Mouse (Mus musculus): ENCODE data around the gene Tma16. TPM values are rescaled to one million over a fixed set of nuclear protein-coding genes. Genes with fewer than 3 reads are reported as not detected.

Gene Tma16
- polyA plus RNA-seq (2015; fragmentation: Nextera tagmentation; extraction: Ambion mirVana), result 8.2 and 9.3 TPM in 2 replicates

DNA sequence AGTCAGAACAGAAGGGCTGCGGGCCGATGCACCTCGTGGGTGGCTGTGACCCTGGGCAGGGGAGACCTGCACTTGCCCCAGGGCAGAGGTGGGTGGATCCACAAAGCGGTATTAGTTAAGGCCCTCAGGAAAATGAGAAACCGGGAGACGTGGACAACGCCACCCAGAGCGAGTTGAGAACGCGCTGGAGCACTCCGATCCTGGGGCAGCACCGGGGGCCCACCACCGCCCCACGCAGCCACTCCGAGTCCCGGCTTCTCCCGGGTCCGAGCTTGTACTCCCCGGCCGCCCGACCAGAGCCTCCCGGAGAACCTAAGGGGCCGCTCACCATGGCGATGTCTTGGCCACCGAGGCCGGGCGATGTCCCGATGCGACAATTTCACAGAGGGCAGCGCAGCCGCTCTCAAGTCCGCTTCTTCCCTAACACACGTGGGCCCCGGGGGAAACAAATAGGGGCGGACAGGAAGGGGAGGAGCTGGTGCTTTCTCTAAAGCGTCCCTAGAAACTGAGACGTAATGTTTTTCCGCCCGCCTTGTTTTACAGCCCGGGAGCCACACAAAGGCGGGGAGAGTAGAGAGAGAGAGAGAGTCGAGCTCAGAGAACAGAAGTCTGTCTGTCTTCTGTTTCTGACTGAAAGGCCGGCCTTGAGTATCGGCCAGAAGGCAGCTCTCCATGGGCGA lies at the start of gene Tma16:
Tma16 (minus strand) TSS at position 447 of the 680 bp plus-strand sequence.
- under 1% methylated on average over 35 of the region's 45 CpGs for WGBS (ENCODE audit: insufficient replicate concordance)
- H3K27ac ChIP-seq, result peak within 1 kb of the TSS; percentile 43; the same call in 1 of the 2 replicates

DNA sequence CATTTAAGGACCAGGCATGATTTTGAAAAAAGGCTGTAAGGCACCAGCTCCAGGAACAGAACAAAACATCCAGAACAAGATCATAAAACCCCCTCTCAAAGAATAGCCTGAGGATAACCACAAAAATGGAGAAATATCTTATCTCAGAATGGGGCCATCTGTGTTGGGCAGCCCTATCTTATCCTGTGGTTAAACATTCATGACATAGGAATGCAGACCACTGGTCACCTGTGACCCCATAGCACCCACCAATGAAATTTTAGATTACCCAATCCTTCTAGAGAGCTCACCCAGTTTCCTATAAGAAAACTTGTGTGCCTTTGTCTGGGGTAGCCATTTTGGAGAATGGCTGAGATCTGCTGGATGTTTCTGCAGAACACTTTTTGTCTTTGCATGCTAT lies 34.2 kb upstream of the Tma16 start:
- Histone ChIP-seq H3K4me1 (replicated peaks) (no peaks in the 10 kb centered on the region), H3K4me3 (replicated peaks) (no peak overlapping the region), H3K9ac (no peak overlapping the region), H3K9me3 (replicated peaks) (no peaks in the 10 kb centered on the region), H3K4me2 (no peak overlapping the region), H3K27ac (no peak overlapping the region), H3K36me3 (no peaks in the 10 kb centered on the region), H3K27me3 (no peaks in the 10 kb centered on the region)
- ATAC-seq (ENCODE audit: low read depth) (no peak), DNase-seq (no peak)

More for the DNA sequence above, at the start of gene Tma16:
- peak within 1 kb of the TSS; percentile 84 for H3K9ac ChIP-seq
- DNase-seq (peak; percentile 67), ATAC-seq (ENCODE audit: low read depth) (peak; percentile 88)
- peak within 1 kb of the TSS; percentile 74 for H3K4me2 ChIP-seq
- H3K36me3 ChIP-seq, result peaks cover 26% of the 10 kb centered on the region
- H3K4me1 ChIP-seq (replicated peaks), result peaks cover 11% of the 10 kb centered on the region
- peak within 1 kb of the TSS; percentile 89 for H3K4me3 ChIP-seq (replicated peaks)
- no peaks in the 10 kb centered on the region for H3K27me3 ChIP-seq
- no peaks in the 10 kb centered on the region for H3K9me3 ChIP-seq (replicated peaks)

DNA sequence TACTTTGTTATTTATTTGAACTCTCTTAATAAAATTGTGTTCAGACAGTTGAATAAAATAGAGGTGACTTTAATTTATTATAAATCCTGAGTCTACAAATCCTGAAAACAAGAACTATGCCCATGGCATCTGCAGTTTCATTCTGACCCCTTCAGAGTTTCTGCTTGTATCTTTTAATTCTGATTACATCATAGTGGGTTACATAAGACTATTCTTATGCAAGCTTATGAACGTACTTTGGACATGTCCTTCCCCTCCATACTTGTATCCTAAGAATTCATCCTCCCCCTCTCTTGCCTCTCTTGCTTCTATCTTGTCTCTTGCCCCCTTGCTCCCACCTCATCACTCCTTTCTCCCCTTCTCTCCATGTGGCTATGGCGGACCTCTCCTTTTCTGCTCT lies 32.8 kb upstream of the Tma16 start:
- no peaks in the 10 kb centered on the region for H3K9me3 ChIP-seq (replicated peaks)
- H3K36me3 ChIP-seq, result no peaks in the 10 kb centered on the region
- H3K4me3 ChIP-seq (replicated peaks), result no peak overlapping the region
- DNase-seq, result no peak
- no peaks in the 10 kb centered on the region for H3K27me3 ChIP-seq
- no peak overlapping the region for H3K27ac ChIP-seq
- H3K9ac ChIP-seq, result no peak overlapping the region
- no peak overlapping the region for H3K4me2 ChIP-seq
- WGBS (ENCODE audit: insufficient replicate concordance), result 50% methylated on average over 2 of the region's 2 CpGs
- no peak for ATAC-seq (ENCODE audit: low read depth)
- H3K4me1 ChIP-seq (replicated peaks), result no peaks in the 10 kb centered on the region

DNA sequence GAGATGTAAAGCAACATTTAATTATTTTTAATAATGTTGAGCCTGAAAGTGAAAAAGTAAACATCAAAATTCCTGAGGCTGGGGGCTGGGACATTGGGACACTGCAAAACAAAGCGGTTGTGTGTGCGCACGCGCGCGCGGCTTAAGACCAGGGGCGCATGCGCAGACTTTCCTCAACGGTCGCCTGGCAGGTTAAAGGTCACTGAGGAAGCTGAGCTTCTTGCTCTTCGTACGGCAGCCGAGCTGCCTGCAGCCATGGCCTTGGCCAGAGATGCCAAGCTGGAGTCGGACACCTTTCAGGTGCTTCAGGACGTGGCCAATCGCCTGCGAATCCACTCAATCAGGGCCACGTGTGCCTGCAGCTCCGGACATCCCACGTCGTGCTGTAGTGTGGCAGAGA lies 25.2 kb upstream of the Tma16 start, which contains the start of gene Tktl2:
Tktl2 (plus strand) TSS at position 220 of the 400 bp plus-strand sequence.
- no peak within 1 kb of the TSS for H3K4me2 ChIP-seq
- no peaks in the 10 kb centered on the region for H3K36me3 ChIP-seq
- H3K27ac ChIP-seq, result no peak within 1 kb of the TSS
- no peak within 1 kb of the TSS for H3K4me3 ChIP-seq (replicated peaks)
- 84% methylated on average over 22 of the region's 22 CpGs for WGBS (ENCODE audit: insufficient replicate concordance)
- H3K9me3 ChIP-seq (replicated peaks), result no peaks in the 10 kb centered on the region
- H3K9ac ChIP-seq, result no peak within 1 kb of the TSS
- ATAC-seq (ENCODE audit: low read depth) (no peak), DNase-seq (no peak)
- no peaks in the 10 kb centered on the region for H3K4me1 ChIP-seq (replicated peaks)
- H3K27me3 ChIP-seq, result no peaks in the 10 kb centered on the region

DNA sequence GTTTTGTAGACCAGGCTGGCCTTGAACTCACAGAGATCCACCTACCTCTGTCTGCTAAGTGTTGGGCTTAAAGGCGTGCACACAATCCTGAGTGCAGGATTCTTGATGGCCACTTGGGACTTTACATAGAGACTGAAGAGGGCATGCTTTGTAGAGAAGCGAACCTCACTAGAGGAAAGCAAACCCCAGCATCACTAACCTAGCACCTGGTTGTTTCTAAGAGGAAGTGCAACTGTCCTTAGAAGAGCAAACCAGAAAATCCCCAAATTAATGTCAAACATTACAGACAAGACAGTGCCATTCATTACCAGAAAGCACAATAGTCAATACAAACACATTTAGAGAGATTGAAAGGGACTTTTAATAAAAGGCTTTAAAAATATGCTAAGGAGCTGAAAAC lies 17.1 kb upstream of the Tma16 start:
- Histone ChIP-seq H3K4me1 (replicated peaks) (no peaks in the 10 kb centered on the region), H3K36me3 (no peaks in the 10 kb centered on the region), H3K4me3 (replicated peaks) (no peak overlapping the region), H3K27ac (no peak overlapping the region), H3K4me2 (no peak overlapping the region), H3K27me3 (no peaks in the 10 kb centered on the region), H3K9ac (no peak overlapping the region), H3K9me3 (replicated peaks) (no peaks in the 10 kb centered on the region)
- DNase-seq (no peak), ATAC-seq (ENCODE audit: low read depth) (no peak)
- 59% methylated on average over 2 of the region's 2 CpGs for WGBS (ENCODE audit: insufficient replicate concordance)

DNA sequence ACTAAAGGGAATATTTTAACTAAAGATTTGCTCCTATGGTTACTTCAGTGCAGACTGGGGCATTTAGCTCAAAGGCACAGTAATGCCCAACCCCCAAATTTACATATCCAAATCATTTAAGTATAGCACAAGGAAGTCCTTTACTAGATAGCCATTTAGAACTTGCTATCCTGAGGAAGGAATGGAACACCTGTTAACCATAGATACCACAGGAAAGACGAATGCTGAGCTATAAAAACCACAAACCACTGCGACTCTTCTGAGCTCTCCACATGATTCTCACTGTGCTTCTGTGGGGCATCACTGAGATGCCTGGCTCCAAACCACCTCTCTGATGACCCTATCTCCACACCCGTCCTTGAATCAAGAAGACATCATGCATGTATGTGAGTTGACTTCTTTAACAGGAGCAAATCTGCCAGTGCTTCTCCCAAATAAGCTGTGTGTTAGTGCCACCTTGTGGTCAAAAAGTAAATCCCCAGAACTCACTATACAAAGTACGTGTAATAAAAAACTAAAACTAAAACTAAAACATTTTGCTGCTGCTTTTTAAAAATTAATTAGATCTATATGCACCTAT lies 10.8 kb upstream of the Tma16 start:
- WGBS (ENCODE audit: insufficient replicate concordance), result 10% methylated on average over 4 of the region's 4 CpGs
- Histone ChIP-seq H3K4me2 (no peak overlapping the region), H3K27ac (no peak overlapping the region), H3K9me3 (replicated peaks) (no peaks in the 10 kb centered on the region), H3K4me1 (replicated peaks) (no peaks in the 10 kb centered on the region), H3K36me3 (no peaks in the 10 kb centered on the region), H3K4me3 (replicated peaks) (no peak overlapping the region), H3K27me3 (no peaks in the 10 kb centered on the region), H3K9ac (no peak overlapping the region)
- DNase-seq (no peak), ATAC-seq (ENCODE audit: low read depth) (no peak)

DNA sequence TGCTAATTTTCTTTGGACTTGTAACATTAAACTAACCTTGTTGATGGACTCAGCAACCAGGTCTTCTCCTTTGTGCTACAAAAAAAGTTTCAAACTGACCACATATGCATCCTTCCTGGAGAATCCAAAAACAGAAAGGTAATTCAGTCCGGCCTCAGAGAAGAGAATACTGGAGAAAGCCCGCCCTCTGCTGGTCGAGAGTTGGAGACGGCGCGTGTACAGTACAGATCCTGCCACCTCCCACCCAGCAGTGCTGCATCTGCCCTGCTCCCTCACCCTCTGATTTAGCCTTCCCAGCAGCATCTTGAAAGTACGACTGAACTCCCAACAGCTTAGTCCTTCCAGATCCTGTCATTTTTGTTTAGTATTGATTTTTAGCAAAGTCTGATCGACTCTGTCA lies 9.4 kb upstream of the Tma16 start:
- Histone ChIP-seq H3K27ac (no peak overlapping the region), H3K9me3 (replicated peaks) (no peaks in the 10 kb centered on the region), H3K4me1 (replicated peaks) (no peaks in the 10 kb centered on the region), H3K4me3 (replicated peaks) (no peak overlapping the region), H3K4me2 (no peak overlapping the region), H3K27me3 (no peaks in the 10 kb centered on the region), H3K36me3 (no peaks in the 10 kb centered on the region), H3K9ac (no peak overlapping the region)
- peak; percentile 33 for DNase-seq
- ATAC-seq (ENCODE audit: low read depth), result peak; percentile 53; the same call in 1 of the 2 replicates
- 6% methylated on average over 8 of the region's 8 CpGs for WGBS (ENCODE audit: insufficient replicate concordance)

DNA sequence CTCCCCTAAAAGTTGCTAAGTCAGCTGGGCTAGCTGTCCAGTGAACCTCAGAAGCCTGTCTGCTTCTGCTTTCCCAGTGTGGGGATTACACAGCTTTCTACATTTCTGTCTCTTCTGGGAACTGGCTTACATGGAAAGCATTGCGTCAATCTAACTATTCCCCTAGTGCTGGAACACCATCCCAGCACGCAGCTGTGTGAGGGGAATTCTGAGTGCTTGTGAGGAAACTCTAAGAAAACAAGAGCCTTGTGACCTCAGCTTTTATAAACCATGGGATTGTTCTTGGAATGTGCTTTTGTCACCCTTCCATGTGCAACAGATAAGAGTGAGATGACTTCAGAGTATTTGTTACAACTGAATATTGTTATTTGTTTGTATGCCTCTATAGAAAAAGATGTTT lies 8.2 kb upstream of the Tma16 start:
- 57% methylated on average over 2 of the region's 2 CpGs for WGBS (ENCODE audit: insufficient replicate concordance)
- ATAC-seq (ENCODE audit: low read depth), result no peak
- Histone ChIP-seq H3K4me2 (no peak overlapping the region), H3K4me1 (replicated peaks) (no peaks in the 10 kb centered on the region), H3K36me3 (no peaks in the 10 kb centered on the region), H3K27ac (no peak overlapping the region), H3K9me3 (replicated peaks) (no peaks in the 10 kb centered on the region), H3K9ac (no peak overlapping the region), H3K4me3 (replicated peaks) (no peak overlapping the region), H3K27me3 (no peaks in the 10 kb centered on the region)
- DNase-seq, result no peak

DNA sequence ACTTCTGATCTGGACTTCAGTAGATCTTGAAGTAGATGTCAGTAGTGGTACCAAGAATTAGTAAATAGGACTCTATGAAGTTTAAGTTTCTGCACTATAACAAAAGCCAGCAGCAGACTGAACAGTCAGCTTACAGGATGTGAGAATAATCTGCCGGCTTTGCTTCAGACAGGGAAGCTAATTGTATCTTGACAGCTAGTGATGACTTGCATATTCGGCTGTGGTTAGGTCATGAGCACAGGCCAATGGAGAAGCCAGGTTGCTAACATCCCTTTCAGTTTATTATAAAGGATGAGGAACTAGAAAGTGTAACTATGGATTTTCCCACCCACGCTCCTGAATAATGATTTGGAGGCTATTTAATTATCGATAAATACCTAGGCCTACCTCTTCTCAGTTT lies 4.3 kb upstream of the Tma16 start:
- Histone ChIP-seq H3K36me3 (no peaks in the 10 kb centered on the region), H3K4me2 (no peak overlapping the region), H3K4me1 (replicated peaks) (no peaks in the 10 kb centered on the region), H3K9ac (no peak overlapping the region), H3K4me3 (replicated peaks) (no peak overlapping the region), H3K27ac (no peak overlapping the region), H3K9me3 (replicated peaks) (no peaks in the 10 kb centered on the region), H3K27me3 (no peaks in the 10 kb centered on the region)
- DNase-seq (no peak), ATAC-seq (ENCODE audit: low read depth) (no peak)
- WGBS (ENCODE audit: insufficient replicate concordance), result 33% methylated on average over 4 of the region's 4 CpGs

DNA sequence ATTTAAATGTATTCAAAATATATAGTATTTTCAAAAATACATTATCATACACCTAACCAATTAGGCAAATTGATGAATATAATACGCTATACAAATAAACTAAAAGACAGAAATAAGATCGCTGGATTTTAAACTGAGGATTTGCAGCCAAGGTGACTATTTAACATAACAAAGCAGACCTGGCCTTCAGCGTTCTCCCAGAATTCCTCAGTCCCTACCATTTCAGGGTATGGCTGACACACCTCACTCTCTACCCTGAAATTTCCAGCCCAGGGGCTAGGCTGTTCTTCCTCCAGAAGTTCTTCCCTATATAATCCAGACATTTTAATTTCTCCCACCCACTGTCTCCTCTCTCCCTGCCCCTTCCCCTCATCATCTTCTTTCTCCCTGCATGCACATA lies 2.2 kb upstream of the Tma16 start:
- Histone ChIP-seq H3K36me3 (0 out of 2 replicates have a peak, but pooled peaks cover 5% of the 10 kb centered on the region), H3K27ac (no peak overlapping the region), H3K9me3 (replicated peaks) (no peaks in the 10 kb centered on the region), H3K27me3 (no peaks in the 10 kb centered on the region), H3K4me1 (replicated peaks) (peaks cover 11% of the 10 kb centered on the region), H3K9ac (no peak overlapping the region), H3K4me2 (no peak overlapping the region), H3K4me3 (replicated peaks) (no peak overlapping the region)
- DNase-seq (no peak), ATAC-seq (ENCODE audit: low read depth) (no peak)
- 46% methylated on average over 3 of the region's 3 CpGs for WGBS (ENCODE audit: insufficient replicate concordance)

DNA sequence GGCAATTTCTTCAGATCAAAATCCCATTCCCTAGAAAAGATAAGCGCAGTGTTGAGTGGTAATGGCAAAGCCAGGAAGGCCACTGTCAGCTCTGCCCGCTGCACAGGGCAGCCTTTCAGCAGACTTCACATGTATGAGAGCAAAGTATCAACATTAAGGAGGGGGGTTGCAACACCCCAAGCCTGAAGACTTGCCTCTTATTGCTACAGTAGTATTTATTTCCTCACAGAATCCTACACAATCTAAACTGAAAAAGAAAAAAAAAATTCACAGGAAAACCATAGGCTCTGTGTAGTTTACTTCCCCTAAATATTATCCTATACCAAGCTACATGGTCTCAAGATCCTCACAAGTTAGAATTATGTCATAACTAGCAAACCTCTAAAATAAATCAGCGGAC lies 9.4 kb downstream of the Tma16 start:
- H3K4me1 ChIP-seq (replicated peaks), result no peaks in the 10 kb centered on the region
- no peak overlapping the region for H3K9ac ChIP-seq
- no peak overlapping the region for H3K27ac ChIP-seq
- DNase-seq, result no peak
- peaks cover 57% of the 10 kb centered on the region for H3K36me3 ChIP-seq
- no peaks in the 10 kb centered on the region for H3K27me3 ChIP-seq
- H3K9me3 ChIP-seq (replicated peaks), result no peaks in the 10 kb centered on the region
- 89% methylated on average over 3 of the region's 3 CpGs for WGBS (ENCODE audit: insufficient replicate concordance)
- no peak for ATAC-seq (ENCODE audit: low read depth)
- H3K4me3 ChIP-seq (replicated peaks), result no peak overlapping the region
- H3K4me2 ChIP-seq, result no peak overlapping the region

DNA sequence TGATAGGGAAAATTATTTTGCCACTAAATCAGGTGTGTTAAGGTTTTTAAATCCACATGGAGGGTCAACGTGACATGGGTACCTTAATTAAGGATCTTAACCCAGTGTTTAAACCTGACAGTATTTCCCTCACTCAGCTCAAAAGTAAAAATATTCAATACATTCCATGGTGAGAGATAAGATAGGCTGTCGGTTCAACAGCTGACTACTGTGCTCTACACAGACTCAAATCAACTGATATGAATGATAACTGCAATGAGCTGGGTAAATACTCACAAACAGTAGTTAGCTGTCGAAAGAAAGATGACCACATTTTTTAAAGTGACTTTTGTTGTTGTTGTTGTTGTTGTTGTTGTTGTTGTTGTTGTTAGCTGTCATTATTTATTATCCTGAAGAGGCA lies 16.5 kb downstream of the Tma16 start:
- Histone ChIP-seq H3K4me2 (no peak overlapping the region), H3K9me3 (replicated peaks) (no peaks in the 10 kb centered on the region), H3K9ac (no peak overlapping the region), H3K4me3 (replicated peaks) (no peak overlapping the region), H3K4me1 (replicated peaks) (no peaks in the 10 kb centered on the region), H3K27ac (no peak overlapping the region), H3K36me3 (no peaks in the 10 kb centered on the region), H3K27me3 (no peaks in the 10 kb centered on the region)
- 45% methylated on average over 3 of the region's 3 CpGs for WGBS (ENCODE audit: insufficient replicate concordance)
- ATAC-seq (ENCODE audit: low read depth) (no peak), DNase-seq (no peak)
